ENCODE assay signal across 21 mouse cellular contexts in genomic region chr7:118755756-118756155, GRCm38 (mm10).
"Had no signal": no experiment of that assay in that cellular context is flagged by ENCODE, and none has a peak within 500 bp of the region (broad histone marks: within the 10 kb centered on the region; RNA-seq: fewer than 3 reads in every experiment).

No protein-coding gene starts in this region.

- H3K27ac ChIP-seq: intestine, embryonic 15.5 days; kidney, embryonic 15.5 days; limb, embryonic 12.5 days; limb, embryonic 15.5 days; lung, embryonic 15.5 days; neural tube, embryonic 12.5 days; neural tube, embryonic 15.5 days; stomach, embryonic 15.5 days had no signal

- H3K27me3 ChIP-seq: intestine, embryonic 15.5 days; kidney, embryonic 15.5 days; limb, embryonic 12.5 days; limb, embryonic 15.5 days; lung, embryonic 15.5 days; neural tube, embryonic 12.5 days; neural tube, embryonic 15.5 days; stomach, embryonic 15.5 days had no signal

- H3K4me1 ChIP-seq: limb, embryonic 12.5 days; neural tube, embryonic 12.5 days; stomach, embryonic 15.5 days had no signal

- DNase-seq: kidney, adult 11 months; kidney, adult 8-10 months; kidney, postnatal 10 days; kidney, postnatal 36 days; layer of hippocampus, postnatal 36 days; left cerebral cortex, postnatal 4 days; midbrain, embryonic 14.5 days; right cerebral cortex, adult 18-20 months; right cerebral cortex, postnatal 14 days; right cerebral cortex, postnatal 4 days; spleen, adult 18-20 months; thymus, postnatal 25 days had no signal

- H3K9ac ChIP-seq: intestine, embryonic 15.5 days; kidney, embryonic 15.5 days; limb, embryonic 12.5 days; limb, embryonic 15.5 days; lung, embryonic 15.5 days; neural tube, embryonic 12.5 days; neural tube, embryonic 15.5 days; stomach, embryonic 15.5 days had no signal

- H3K9me3 ChIP-seq: intestine, embryonic 15.5 days; kidney, embryonic 15.5 days; limb, embryonic 12.5 days; limb, embryonic 15.5 days; lung, embryonic 15.5 days; neural tube, embryonic 12.5 days; neural tube, embryonic 15.5 days; stomach, embryonic 15.5 days had no signal

- H3K4me3 ChIP-seq: intestine, embryonic 15.5 days; kidney, embryonic 15.5 days; limb, embryonic 12.5 days; limb, embryonic 15.5 days; lung, embryonic 15.5 days; neural tube, embryonic 12.5 days; neural tube, embryonic 15.5 days; stomach, embryonic 15.5 days had no signal

- H3K4me2 ChIP-seq: intestine, embryonic 15.5 days; kidney, embryonic 15.5 days; limb, embryonic 12.5 days; limb, embryonic 15.5 days; lung, embryonic 15.5 days; midbrain, embryonic 11.5 days; neural tube, embryonic 12.5 days; neural tube, embryonic 15.5 days; stomach, embryonic 15.5 days had no signal
